In the genomic region with DNA sequence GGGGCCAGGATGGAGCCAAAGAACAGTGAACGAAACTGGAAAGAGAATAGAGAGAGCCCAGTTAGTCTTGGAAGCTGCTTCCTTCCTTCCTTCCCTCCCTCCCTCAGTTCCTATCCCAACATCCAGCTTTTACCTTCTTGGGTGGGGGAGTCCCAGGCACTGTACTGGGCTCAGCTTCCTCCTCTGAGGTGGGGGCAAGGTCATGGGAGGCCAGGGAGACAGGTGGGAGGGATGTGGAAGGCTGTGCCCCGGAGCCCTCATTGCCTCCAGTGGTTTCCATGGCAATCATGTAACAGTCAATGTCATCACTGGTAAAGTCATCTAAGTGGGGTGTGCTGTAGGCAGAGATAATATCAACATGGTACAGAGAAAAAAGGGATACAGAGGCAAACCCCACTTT, we compare ENCODE assay signal across 25 mouse cellular contexts. TPM values are rescaled to one million over a fixed set of nuclear protein-coding genes. Genes with fewer than 3 reads are reported as not detected.
DNase-seq lines count a peak whose midpoint lies in the region; ATAC-seq and TF ChIP-seq lines count a peak whose summit lies in the region.
"Had no signal": no experiment of that assay in that cellular context is flagged by ENCODE, and none has a peak within 500 bp of the region (broad histone marks: within the 10 kb centered on the region; RNA-seq: fewer than 3 reads in every experiment).

No protein-coding gene starts in this region.

- no peak overlapping the region for H3K4me2 ChIP-seq in heart, embryonic 15.5 days
- H3K4me2 ChIP-seq in midbrain, embryonic 15.5 days, result no peak overlapping the region
- no peak overlapping the region for H3K4me2 ChIP-seq in midbrain, postnatal 0 days (ENCODE audit: low read depth, low read length, poor library complexity, severe bottlenecking)
- H3K4me2 ChIP-seq: embryonic facial prominence, embryonic 15.5 days had no signal

- DNase-seq in cerebellum, adult 2 months, result no peak
- DNase-seq in cerebellum, adult 11 months, result no peak
- no peak for DNase-seq in heart, postnatal 36 days
- no peak for DNase-seq in midbrain, postnatal 0 days (ENCODE audit: low spot score)
- no peak for DNase-seq in adrenal gland, adult 8-10 months
- no peak for DNase-seq in frontal cortex, postnatal 14 days (ENCODE audit: low spot score in 2 of 2)
- DNase-seq: cerebellum, adult 18-20 months; gastrocnemius, postnatal 25 days; heart, postnatal 4 days; lung, adult 18-20 months; right cerebral cortex, postnatal 14 days; thymus, postnatal 14 days had no signal

- peaks cover 48% of the 10 kb centered on the region for H3K36me3 ChIP-seq in heart, embryonic 15.5 days
- peaks cover 28% of the 10 kb centered on the region for H3K36me3 ChIP-seq in midbrain, embryonic 15.5 days (replicated peaks)
- H3K36me3 ChIP-seq in midbrain, postnatal 0 days (ENCODE audit: insufficient read depth, low read length), result peaks cover 42% of the 10 kb centered on the region

- ATAC-seq in heart, embryonic 15.5 days (replicated peaks; ENCODE audit: insufficient number of reproducible peaks, insufficient read depth, low FRiP score, low read depth), result no peak
- ATAC-seq in midbrain, embryonic 15.5 days (replicated peaks), result no peak
- no peak for ATAC-seq in midbrain, postnatal 0 days (ENCODE audit: low FRiP score)

- intact Hi-C loops in heart, postnatal 36 days (cut with DNase I), result no loop called here

- no peaks in the 10 kb centered on the region for H3K9me3 ChIP-seq in heart, embryonic 15.5 days (replicated peaks)
- H3K9me3 ChIP-seq in midbrain, embryonic 15.5 days, result no peaks in the 10 kb centered on the region
- no peaks in the 10 kb centered on the region for H3K9me3 ChIP-seq in midbrain, postnatal 0 days (ENCODE audit: low read length)
- H3K9me3 ChIP-seq: embryonic facial prominence, embryonic 15.5 days; heart, embryonic 10.5 days had no signal

- no peaks in the 10 kb centered on the region for H3K27me3 ChIP-seq in cerebellum, adult 2 months (ENCODE audit: control insufficient read depth, insufficient read depth, low read length)
- H3K27me3 ChIP-seq in heart, embryonic 15.5 days, result no peaks in the 10 kb centered on the region
- no peaks in the 10 kb centered on the region for H3K27me3 ChIP-seq in midbrain, embryonic 15.5 days (replicated peaks)
- H3K27me3 ChIP-seq in midbrain, postnatal 0 days (ENCODE audit: insufficient read depth, low read length), result no peaks in the 10 kb centered on the region
- H3K27me3 ChIP-seq: embryonic facial prominence, embryonic 15.5 days had no signal

- H3K4me1 ChIP-seq in cerebellum, adult 2 months (ENCODE audit: control insufficient read depth, insufficient read depth, low read length), result peaks cover 47% of the 10 kb centered on the region
- peaks cover 55% of the 10 kb centered on the region for H3K4me1 ChIP-seq in heart, embryonic 15.5 days (replicated peaks)
- H3K4me1 ChIP-seq in midbrain, embryonic 15.5 days, result peaks cover 35% of the 10 kb centered on the region
- peaks cover 16% of the 10 kb centered on the region for H3K4me1 ChIP-seq in midbrain, postnatal 0 days (ENCODE audit: insufficient read depth, low read length)

- no peak for TF ChIP-seq POLR2A in cerebellum, adult 2 months (IDR thresholded peaks at IDR 0.05; ENCODE audit: borderline replicate concordance, insufficient read depth, low read length)

- no peak for TF ChIP-seq CTCF in cerebellum, adult 2 months (IDR thresholded peaks at IDR 0.05; ENCODE audit: borderline replicate concordance, insufficient read depth, low read depth, low read length)
- no peak for TF ChIP-seq CTCF in midbrain, postnatal 0 days (IDR thresholded peaks at IDR 0.05)

- peak overlapping the region; percentile 44 for H3K27ac ChIP-seq in cerebellum, adult 2 months (ENCODE audit: insufficient read depth, low read length)
- peak overlapping the region; percentile 12; the same call in 1 of the 2 replicates for H3K27ac ChIP-seq in heart, embryonic 15.5 days
- peak overlapping the region; percentile 23; the same call in 1 of the 2 replicates for H3K27ac ChIP-seq in midbrain, embryonic 15.5 days
- no peak overlapping the region for H3K27ac ChIP-seq in midbrain, postnatal 0 days (ENCODE audit: low read depth, low read length)
- H3K27ac ChIP-seq: embryonic facial prominence, embryonic 15.5 days; kidney, postnatal 0 days; stomach, postnatal 0 days had no signal

- no peak overlapping the region for H3K4me3 ChIP-seq in cerebellum, adult 2 months (replicated peaks; ENCODE audit: insufficient read depth, low read depth, low read length)
- no peak overlapping the region for H3K4me3 ChIP-seq in heart, embryonic 15.5 days
- H3K4me3 ChIP-seq in midbrain, embryonic 15.5 days, result no peak overlapping the region
- H3K4me3 ChIP-seq in midbrain, postnatal 0 days (ENCODE audit: low read depth, low read length), result no peak overlapping the region
- H3K4me3 ChIP-seq: embryonic facial prominence, embryonic 15.5 days; heart, embryonic 10.5 days had no signal

- WGBS in cerebellum, adult 2 months, result 22% methylated on average over 2 of the region's 2 CpGs
- WGBS in heart, embryonic 15.5 days, result 56% methylated on average over 2 of the region's 2 CpGs
- WGBS in midbrain, embryonic 15.5 days, result 70% methylated on average over 2 of the region's 2 CpGs
- WGBS in midbrain, postnatal 0 days, result 73% methylated on average over 2 of the region's 2 CpGs

- no peak overlapping the region for H3K9ac ChIP-seq in heart, embryonic 15.5 days
- no peak overlapping the region for H3K9ac ChIP-seq in midbrain, embryonic 15.5 days
- H3K9ac ChIP-seq in midbrain, postnatal 0 days (replicated peaks; ENCODE audit: low read length, poor library complexity, severe bottlenecking), result no peak overlapping the region
- H3K9ac ChIP-seq: embryonic facial prominence, embryonic 15.5 days had no signal

RNA-seq across cellular contexts. Expression of a gene that starts 4.2 kb away (rescaled TPM):
- 316 and 348 TPM in 2 replicates for polyA plus RNA-seq in cerebellum, adult 2 months (2012; rRNA removed)
- polyA plus RNA-seq in heart, embryonic 15.5 days (2015; fragmentation: Nextera tagmentation; extraction: Ambion mirVana), result 666 and 734 TPM in 2 replicates
- total RNA-seq in heart, postnatal 36 days (2021), result 100 to 1,000 TPM; 326 to 332 TPM
- polyA plus RNA-seq in midbrain, embryonic 15.5 days (2015; fragmentation: Nextera tagmentation; extraction: Ambion mirVana), result 537 and 571 TPM in 2 replicates
- total RNA-seq in midbrain, postnatal 0 days (2014; rRNA removed), result 535 and 592 TPM in 2 replicates
- polyA plus RNA-seq in midbrain, postnatal 0 days (2015; fragmentation: Nextera tagmentation; extraction: Ambion mirVana), result 510 and 531 TPM in 2 replicates
- total RNA-seq in adrenal gland, adult 8-10 months (2022), result 100 to 1,000 TPM; 371 to 396 (median 387) TPM

RNA-seq across cellular contexts. Expression of a gene that starts 5.0 kb away (rescaled TPM):
- 1.1 and 1.4 TPM in 2 replicates for polyA plus RNA-seq in cerebellum, adult 2 months (2012; rRNA removed)
- 3.0 and 14.9 TPM in 2 replicates for polyA plus RNA-seq in heart, embryonic 15.5 days (2015; fragmentation: Nextera tagmentation; extraction: Ambion mirVana)
- total RNA-seq in heart, postnatal 36 days (2021), result 10 to 100 TPM in 1 of 2 experiments, 1 to 10 TPM in 1; 6.6 to 11.1 TPM
- 0.38 and 0.93 TPM in 2 replicates for polyA plus RNA-seq in midbrain, embryonic 15.5 days (2015; fragmentation: Nextera tagmentation; extraction: Ambion mirVana)
- 0.49 and 1.9 TPM in 2 replicates for total RNA-seq in midbrain, postnatal 0 days (2014; rRNA removed)
- 1.2 and 1.6 TPM in 2 replicates for polyA plus RNA-seq in midbrain, postnatal 0 days (2015; fragmentation: Nextera tagmentation; extraction: Ambion mirVana)
- total RNA-seq in adrenal gland, adult 8-10 months (2022), result 1 to 10 TPM; 1.6 to 2.8 (median 1.9) TPM

RNA-seq across cellular contexts. Expression of a gene that starts 5.4 kb away (rescaled TPM):
- 31.9 and 37.6 TPM in 2 replicates for polyA plus RNA-seq in cerebellum, adult 2 months (2012; rRNA removed)
- 17.3 and 24.1 TPM in 2 replicates for polyA plus RNA-seq in heart, embryonic 15.5 days (2015; fragmentation: Nextera tagmentation; extraction: Ambion mirVana)
- 1 to 10 TPM; 5.2 to 5.3 TPM for total RNA-seq in heart, postnatal 36 days (2021)
- polyA plus RNA-seq in midbrain, embryonic 15.5 days (2015; fragmentation: Nextera tagmentation; extraction: Ambion mirVana), result 23.7 and 24.9 TPM in 2 replicates
- total RNA-seq in midbrain, postnatal 0 days (2014; rRNA removed), result 18.0 and 22.8 TPM in 2 replicates
- 14.7 and 17.0 TPM in 2 replicates for polyA plus RNA-seq in midbrain, postnatal 0 days (2015; fragmentation: Nextera tagmentation; extraction: Ambion mirVana)
- 10 to 100 TPM in 3 of 4 experiments, 1 to 10 TPM in 1; 8.7 to 14.3 (median 11.9) TPM for total RNA-seq in adrenal gland, adult 8-10 months (2022)

RNA-seq across cellular contexts. Expression of a gene that starts 18.0 kb away (rescaled TPM):
- polyA plus RNA-seq in cerebellum, adult 2 months (2012; rRNA removed), result 4.3 and 5.0 TPM in 2 replicates
- 0.96 and 1.9 TPM in 2 replicates for polyA plus RNA-seq in heart, embryonic 15.5 days (2015; fragmentation: Nextera tagmentation; extraction: Ambion mirVana)
- total RNA-seq in heart, postnatal 36 days (2021), result 1 to 10 TPM in 1 of 2 experiments, under 1 TPM in 1; 0.51 to 1.2 TPM
- 0.79 and 0.88 TPM in 2 replicates for polyA plus RNA-seq in midbrain, embryonic 15.5 days (2015; fragmentation: Nextera tagmentation; extraction: Ambion mirVana)
- 0.99 and 1.2 TPM in 2 replicates for total RNA-seq in midbrain, postnatal 0 days (2014; rRNA removed)
- 0.28 and 0.44 TPM in 2 replicates for polyA plus RNA-seq in midbrain, postnatal 0 days (2015; fragmentation: Nextera tagmentation; extraction: Ambion mirVana)
- total RNA-seq in adrenal gland, adult 8-10 months (2022), result 10 to 100 TPM in 1 of 4 experiments, 1 to 10 TPM in 3; 4.5 to 14.4 (median 7.6) TPM

RNA-seq across cellular contexts. Expression of a gene that starts 18.1 kb away (rescaled TPM):
- 0.77 TPM in 1 of 2 replicates, not detected in the other for polyA plus RNA-seq in cerebellum, adult 2 months (2012; rRNA removed)
- polyA plus RNA-seq in heart, embryonic 15.5 days (2015; fragmentation: Nextera tagmentation; extraction: Ambion mirVana), result not detected in 2 replicates
- not detected for total RNA-seq in heart, postnatal 36 days (2021)
- not detected in 2 replicates for polyA plus RNA-seq in midbrain, embryonic 15.5 days (2015; fragmentation: Nextera tagmentation; extraction: Ambion mirVana)
- not detected in 2 replicates for total RNA-seq in midbrain, postnatal 0 days (2014; rRNA removed)
- polyA plus RNA-seq in midbrain, postnatal 0 days (2015; fragmentation: Nextera tagmentation; extraction: Ambion mirVana), result not detected in 2 replicates
- not detected for total RNA-seq in adrenal gland, adult 8-10 months (2022)
- total RNA-seq: adrenal gland, postnatal 10 days; common myeloid progenitor, adult 5-6 weeks; gastrocnemius, postnatal 25 days; heart, postnatal 4 days; layer of hippocampus, adult 18-20 months; left cerebral cortex, adult 18-20 months had no signal
- polyA plus RNA-seq: brain, embryonic 14.5 days; embryonic facial prominence, embryonic 15.5 days; heart, embryonic 10.5 days; kidney, postnatal 0 days; limb, embryonic 11.5 days; neural tube, embryonic 11.5 days; stomach, postnatal 0 days had no signal
